ENCODE assay signal across 8 mouse cellular contexts in the genomic region with DNA sequence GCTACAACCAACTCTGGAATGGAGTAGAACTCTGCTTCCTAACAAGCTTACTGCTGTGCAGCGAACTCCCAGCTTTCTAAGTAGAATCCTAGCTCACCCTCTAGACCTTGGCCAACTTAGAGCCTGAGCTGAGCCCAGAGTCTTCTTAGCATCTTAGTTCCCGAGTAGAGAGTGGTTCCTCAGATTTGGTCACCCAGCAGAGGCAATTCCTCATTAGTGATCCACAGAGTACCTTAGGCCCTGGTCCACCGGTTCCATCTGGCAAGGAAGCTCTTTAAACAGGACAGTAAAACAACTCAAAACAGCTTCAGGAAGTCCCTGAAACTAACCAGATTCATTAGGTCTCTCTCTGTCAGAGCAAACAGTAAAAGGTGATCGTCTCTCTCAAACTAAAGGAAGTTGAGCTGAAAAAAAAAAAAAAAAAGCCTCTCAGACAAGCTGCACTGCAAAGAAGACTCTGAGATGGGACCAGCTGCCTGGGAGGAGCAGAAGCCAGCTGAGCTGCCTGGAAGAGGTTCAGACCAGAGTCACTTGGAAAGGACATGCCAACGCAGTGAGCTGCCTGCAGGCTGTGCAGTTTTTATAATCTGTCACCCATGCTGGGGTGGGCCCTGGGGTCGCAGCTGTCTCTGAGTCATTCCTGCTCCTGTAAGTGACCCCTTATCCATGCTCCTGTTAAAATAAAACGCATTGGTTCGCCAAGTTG. TPM values are rescaled to one million over a fixed set of nuclear protein-coding genes. Genes with fewer than 3 reads are reported as not detected.
A peak's percentile ranks its signal among the peaks of the same experiment; 100 is the strongest.
DNase-seq lines count a peak whose midpoint lies in the region; ATAC-seq lines count a peak whose summit lies in the region.

No protein-coding gene starts in this region.

- WGBS in limb, embryonic 12.5 days, result 26% methylated on average over 8 of the region's 8 CpGs
- WGBS in midbrain, embryonic 15.5 days, result 31% methylated on average over 8 of the region's 8 CpGs

- H3K4me2 ChIP-seq in limb, embryonic 12.5 days, result peak overlapping the region; percentile 78
- H3K4me2 ChIP-seq in midbrain, embryonic 15.5 days, result peak overlapping the region; percentile 78

- H3K27ac ChIP-seq in limb, embryonic 12.5 days, result peak overlapping the region; percentile 99
- H3K27ac ChIP-seq in midbrain, embryonic 15.5 days, result no peak overlapping the region

- peak overlapping the region; percentile 97 for H3K4me3 ChIP-seq in megakaryocyte, embryonic 14.5 days (replicated peaks)
- peak overlapping the region; percentile 99 for H3K4me3 ChIP-seq in limb, embryonic 12.5 days (replicated peaks)
- H3K4me3 ChIP-seq in midbrain, embryonic 15.5 days, result peak overlapping the region; percentile 98

- DNase-seq in embryo, embryonic 10.5 days (ENCODE audit: low spot score), result peak; percentile 36
- DNase-seq in heart, adult 18-20 months, result peak; percentile 66
- DNase-seq in kidney, adult 8-10 months, result peak; percentile 34 to 41
- DNase-seq in testis, postnatal 14 days (ENCODE audit: low spot score), result peak; percentile 57

- H3K4me1 ChIP-seq in megakaryocyte, embryonic 14.5 days, result peaks cover 21% of the 10 kb centered on the region
- H3K4me1 ChIP-seq in limb, embryonic 12.5 days (replicated peaks), result peaks cover 10% of the 10 kb centered on the region
- H3K4me1 ChIP-seq in midbrain, embryonic 15.5 days, result peaks cover 18% of the 10 kb centered on the region

- H3K9me3 ChIP-seq in megakaryocyte, embryonic 14.5 days, result peaks cover 3% of the 10 kb centered on the region
- no peaks in the 10 kb centered on the region for H3K9me3 ChIP-seq in limb, embryonic 12.5 days
- no peaks in the 10 kb centered on the region for H3K9me3 ChIP-seq in midbrain, embryonic 15.5 days

- no peaks in the 10 kb centered on the region for H3K27me3 ChIP-seq in megakaryocyte, embryonic 14.5 days (replicated peaks)
- H3K27me3 ChIP-seq in limb, embryonic 12.5 days, result no peaks in the 10 kb centered on the region
- H3K27me3 ChIP-seq in midbrain, embryonic 15.5 days (replicated peaks), result no peaks in the 10 kb centered on the region

- H3K36me3 ChIP-seq in megakaryocyte, embryonic 14.5 days (replicated peaks; ENCODE audit: low read length), result peaks cover 27% of the 10 kb centered on the region
- peaks cover 15% of the 10 kb centered on the region; the same call in 1 of the 2 replicates for H3K36me3 ChIP-seq in limb, embryonic 12.5 days
- no peaks in the 10 kb centered on the region for H3K36me3 ChIP-seq in midbrain, embryonic 15.5 days (replicated peaks)

- ATAC-seq in megakaryocyte, adult 5-6 weeks (ENCODE audit: poor library complexity, severe bottlenecking), result no peak
- peak; percentile 5; the same call in 1 of the 2 replicates for ATAC-seq in limb, embryonic 12.5 days (ENCODE audit: insufficient number of reproducible peaks, insufficient read depth, low FRiP score, low TSS enrichment, low read depth)
- peak; percentile 2 for ATAC-seq in midbrain, embryonic 15.5 days (replicated peaks)

- peak overlapping the region; percentile 100 for H3K9ac ChIP-seq in limb, embryonic 12.5 days (replicated peaks)
- H3K9ac ChIP-seq in midbrain, embryonic 15.5 days, result peak overlapping the region; percentile 46

RNA-seq across cellular contexts. Expression of a gene that starts 0.8 kb away (rescaled TPM):
- polyA plus RNA-seq in megakaryocyte, embryonic 14.5 days (2012; ENCODE audit: insufficient read depth, low replicate concordance), result 6.3 TPM in 1 of 2 replicates, not detected in the other
- 16.3 and 17.6 TPM in 2 replicates for total RNA-seq in megakaryocyte, adult 5-6 weeks (2015)
- 22.9 and 23.9 TPM in 2 replicates for total RNA-seq in megakaryocyte, adult 5-6 weeks (2017)
- 10 to 100 TPM; 63.9 to 67.8 TPM for total RNA-seq in heart, adult 18-20 months (2021)
- polyA plus RNA-seq in limb, embryonic 12.5 days (2016; fragmentation: Nextera tagmentation; extraction: Ambion mirVana), result 55.2 and 55.5 TPM in 2 replicates
- 54.1 and 60.7 TPM in 2 replicates for polyA plus RNA-seq in midbrain, embryonic 15.5 days (2015; fragmentation: Nextera tagmentation; extraction: Ambion mirVana)

RNA-seq across cellular contexts. Expression of a gene that starts 1.2 kb away (rescaled TPM):
- polyA plus RNA-seq in megakaryocyte, embryonic 14.5 days (2012; ENCODE audit: insufficient read depth, low replicate concordance), result 2.4 and 10.3 TPM in 2 replicates
- 23.0 and 25.5 TPM in 2 replicates for total RNA-seq in megakaryocyte, adult 5-6 weeks (2015)
- 28.6 and 36.5 TPM in 2 replicates for total RNA-seq in megakaryocyte, adult 5-6 weeks (2017)
- 10 to 100 TPM; 14.3 to 16.1 TPM for total RNA-seq in heart, adult 18-20 months (2021)
- 33.6 and 34.3 TPM in 2 replicates for polyA plus RNA-seq in limb, embryonic 12.5 days (2016; fragmentation: Nextera tagmentation; extraction: Ambion mirVana)
- 29.2 and 30.1 TPM in 2 replicates for polyA plus RNA-seq in midbrain, embryonic 15.5 days (2015; fragmentation: Nextera tagmentation; extraction: Ambion mirVana)
